Mouse (Mus musculus): ENCODE data around the gene Gcdh.

DNA sequence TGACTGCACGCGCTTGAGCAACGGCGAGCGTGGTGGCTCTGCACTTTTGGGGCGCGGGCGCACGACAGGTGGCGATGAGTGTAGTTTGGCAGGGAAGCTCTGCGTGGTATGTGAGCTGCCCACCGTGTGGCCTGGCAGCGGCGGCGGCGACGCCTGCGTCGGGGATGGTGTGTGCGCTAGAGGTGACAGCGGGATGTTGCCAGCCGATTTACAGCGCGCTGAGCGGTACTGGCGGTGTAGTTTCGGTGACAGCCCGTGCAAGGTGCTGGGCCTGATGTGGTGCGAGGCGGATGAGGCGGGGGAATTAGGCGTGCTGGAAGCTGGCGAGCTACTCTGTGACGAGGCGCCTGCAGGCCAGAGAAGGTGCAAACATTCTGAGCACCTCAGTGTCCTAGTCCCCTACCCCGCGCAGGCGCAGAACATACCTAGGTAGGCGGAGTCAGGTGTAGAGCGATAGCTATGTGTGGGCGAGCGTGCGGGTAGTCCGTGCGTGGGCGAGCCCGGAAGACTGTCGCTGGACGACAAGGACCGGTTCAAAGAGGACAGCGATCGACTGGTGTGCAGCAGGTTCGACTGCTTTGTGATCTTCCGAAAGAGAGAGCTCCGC, 19.3 kb upstream of the Gcdh start:
- TF ChIP-seq CTCF (IDR thresholded peaks at IDR 0.05; ENCODE audit: low read depth, low read length) (no peak), POLR2A (IDR thresholded peaks at IDR 0.05; ENCODE audit: extremely low read depth, insufficient read depth, low read length) (peak; percentile 51; the same call in 1 of the 2 replicates)

Data from liver, adult 2 months (tissue).